In genomic region chr7:12422855-12423254, GRCm38 (mm10) we compare ENCODE assay signal across 9 mouse cellular contexts. TPM values are rescaled to one million over a fixed set of nuclear protein-coding genes. Genes with fewer than 3 reads are reported as not detected.
DNase-seq lines count a peak whose midpoint lies in the region; ATAC-seq and TF ChIP-seq lines count a peak whose summit lies in the region.
"Had no signal": no experiment of that assay in that cellular context is flagged by ENCODE, and none has a peak within 500 bp of the region (broad histone marks: within the 10 kb centered on the region; RNA-seq: fewer than 3 reads in every experiment).

No protein-coding gene starts in this region.

- intact Hi-C loops in gastrocnemius, adult 2 months (cut with DNase I), result loop anchor here (1.0 kb wide), 1 partner anchor 54 kb away; no protein-coding TSS in a partner anchor
- intact Hi-C loops in gastrocnemius, postnatal 36 days (cut with DNase I), result loop anchor here (5.0 kb wide), 1 partner anchor 54 kb away; the partner anchor contains the start of gene Zfp606

- peak overlapping the region; percentile 86 for H3K4me3 ChIP-seq in gastrocnemius, adult 2 months
- peak overlapping the region; percentile 51 for H3K4me3 ChIP-seq in neural tube, embryonic 12.5 days
- peak overlapping the region; percentile 61 for H3K4me3 ChIP-seq in liver, embryonic 13.5 days (replicated peaks)
- H3K4me3 ChIP-seq in stomach, embryonic 16.5 days (replicated peaks; ENCODE audit: low read length), result peak overlapping the region; percentile 73

- no peaks in the 10 kb centered on the region for H3K9me3 ChIP-seq in neural tube, embryonic 12.5 days
- no peaks in the 10 kb centered on the region for H3K9me3 ChIP-seq in liver, embryonic 13.5 days (replicated peaks)
- no peaks in the 10 kb centered on the region for H3K9me3 ChIP-seq in stomach, embryonic 16.5 days (replicated peaks; ENCODE audit: control insufficient read depth, low read length)

- H3K36me3 ChIP-seq in neural tube, embryonic 12.5 days, result 0 out of 2 replicates have a peak, but pooled peaks cover 6% of the 10 kb centered on the region
- no peaks in the 10 kb centered on the region for H3K36me3 ChIP-seq in liver, embryonic 13.5 days
- no peaks in the 10 kb centered on the region for H3K36me3 ChIP-seq in stomach, embryonic 16.5 days (ENCODE audit: control insufficient read depth, insufficient read depth, low read length)

- ATAC-seq in neural tube, embryonic 12.5 days (ENCODE audit: low FRiP score, low read depth), result peak; percentile 21; the same call in 1 of the 2 replicates
- ATAC-seq in liver, embryonic 13.5 days (ENCODE audit: low read depth), result no peak
- no peak for ATAC-seq in stomach, embryonic 16.5 days (ENCODE audit: insufficient read depth, low FRiP score)

- 60% methylated on average over 3 of the region's 3 CpGs for WGBS in neural tube, embryonic 12.5 days
- 52% methylated on average over 3 of the region's 3 CpGs for WGBS in liver, embryonic 13.5 days (ENCODE audit: insufficient replicate concordance)
- WGBS in stomach, embryonic 16.5 days, result 61% methylated on average over 3 of the region's 3 CpGs

- H3K27ac ChIP-seq in gastrocnemius, adult 2 months, result no peak overlapping the region
- no peak overlapping the region for H3K27ac ChIP-seq in neural tube, embryonic 12.5 days
- H3K27ac ChIP-seq in liver, embryonic 13.5 days, result no peak overlapping the region
- no peak overlapping the region for H3K27ac ChIP-seq in stomach, embryonic 16.5 days (ENCODE audit: low read length)

- no peak for DNase-seq in gastrocnemius, adult 2 months
- DNase-seq in gastrocnemius, postnatal 36 days, result no peak
- DNase-seq in neural tube, embryonic 10.5 days (ENCODE audit: extremely low spot score, low spot score), result no peak
- DNase-seq in liver, embryonic 13.5 days, result no peak
- DNase-seq in urinary bladder, postnatal 14 days (ENCODE audit: low spot score), result no peak
- no peak for DNase-seq in right cerebral cortex, adult 18-20 months

- peaks cover 6% of the 10 kb centered on the region for H3K4me1 ChIP-seq in neural tube, embryonic 12.5 days
- peaks cover 9% of the 10 kb centered on the region for H3K4me1 ChIP-seq in liver, embryonic 13.5 days (replicated peaks)
- H3K4me1 ChIP-seq in stomach, embryonic 16.5 days (ENCODE audit: control insufficient read depth, insufficient read depth, low read length), result no peaks in the 10 kb centered on the region

- H3K9ac ChIP-seq in neural tube, embryonic 12.5 days, result no peak overlapping the region
- H3K9ac ChIP-seq in liver, embryonic 13.5 days, result no peak overlapping the region
- H3K9ac ChIP-seq in stomach, embryonic 16.5 days (ENCODE audit: low read length), result peak overlapping the region; percentile 92

- H3K4me2 ChIP-seq in neural tube, embryonic 12.5 days (replicated peaks), result peak overlapping the region; percentile 63
- H3K4me2 ChIP-seq in liver, embryonic 13.5 days, result peak overlapping the region; percentile 70
- H3K4me2 ChIP-seq in stomach, embryonic 16.5 days (ENCODE audit: low read depth, low read length), result peak overlapping the region; percentile 71

- TF ChIP-seq CTCF in gastrocnemius, adult 2 months (IDR thresholded peaks at IDR 0.05), result no peak

- no peaks in the 10 kb centered on the region for H3K27me3 ChIP-seq in neural tube, embryonic 12.5 days (replicated peaks)
- no peaks in the 10 kb centered on the region for H3K27me3 ChIP-seq in liver, embryonic 13.5 days
- H3K27me3 ChIP-seq in stomach, embryonic 16.5 days (ENCODE audit: control insufficient read depth, insufficient read depth, low read length), result no peaks in the 10 kb centered on the region

RNA-seq across cellular contexts. Expression of gene Zfp551, which starts 0.3 kb away (rescaled TPM):
- total RNA-seq in gastrocnemius, adult 2 months (2021), result 1 to 10 TPM; 1.6 to 2.2 TPM
- 1 to 10 TPM; 1.3 to 1.6 TPM for total RNA-seq in gastrocnemius, postnatal 36 days (2021)
- polyA plus RNA-seq in neural tube, embryonic 12.5 days (2016; fragmentation: Nextera tagmentation; extraction: Ambion mirVana), result 4.9 and 5.3 TPM in 2 replicates
- polyA plus RNA-seq in liver, embryonic 13.5 days (2015; fragmentation: Nextera tagmentation; extraction: Ambion mirVana), result 0.58 and 0.88 TPM in 2 replicates
- 3.9 and 4.1 TPM in 2 replicates for polyA plus RNA-seq in stomach, embryonic 16.5 days (2015; fragmentation: Nextera tagmentation; extraction: Ambion mirVana)

RNA-seq across cellular contexts. Expression of gene Vmn1r84, which starts 53.8 kb away (rescaled TPM):
- total RNA-seq in gastrocnemius, adult 2 months (2021), result not detected
- not detected for total RNA-seq in gastrocnemius, postnatal 36 days (2021)
- 0.05 TPM in 1 of 2 replicates, not detected in the other for polyA plus RNA-seq in neural tube, embryonic 12.5 days (2016; fragmentation: Nextera tagmentation; extraction: Ambion mirVana)
- polyA plus RNA-seq in liver, embryonic 13.5 days (2015; fragmentation: Nextera tagmentation; extraction: Ambion mirVana), result not detected in 2 replicates
- polyA plus RNA-seq in stomach, embryonic 16.5 days (2015; fragmentation: Nextera tagmentation; extraction: Ambion mirVana), result not detected in 2 replicates
- total RNA-seq: layer of hippocampus, postnatal 10 days had no signal

RNA-seq across cellular contexts. Expression of gene Zfp606, which starts 55.2 kb away (rescaled TPM):
- total RNA-seq in gastrocnemius, adult 2 months (2021), result 1 to 10 TPM; 4.9 to 6.4 TPM
- 1 to 10 TPM; 4.6 to 4.7 TPM for total RNA-seq in gastrocnemius, postnatal 36 days (2021)
- polyA plus RNA-seq in neural tube, embryonic 12.5 days (2016; fragmentation: Nextera tagmentation; extraction: Ambion mirVana), result 42.3 and 47.6 TPM in 2 replicates
- polyA plus RNA-seq in liver, embryonic 13.5 days (2015; fragmentation: Nextera tagmentation; extraction: Ambion mirVana), result 2.8 and 4.6 TPM in 2 replicates
- polyA plus RNA-seq in stomach, embryonic 16.5 days (2015; fragmentation: Nextera tagmentation; extraction: Ambion mirVana), result 16.6 and 16.8 TPM in 2 replicates
